8 mouse cellular contexts compared by ENCODE assay signal in genomic region chr2:76405596-76406150, GRCm38 (mm10). TPM values are rescaled to one million over a fixed set of nuclear protein-coding genes. Genes with fewer than 3 reads are reported as not detected.
A peak's percentile ranks its signal among the peaks of the same experiment; 100 is the strongest.
DNase-seq lines count a peak whose midpoint lies in the region; ATAC-seq lines count a peak whose summit lies in the region.

No protein-coding gene starts in this region.

- H3K9me3 ChIP-seq in forebrain, embryonic 15.5 days, result no peaks in the 10 kb centered on the region
- no peaks in the 10 kb centered on the region for H3K9me3 ChIP-seq in limb, embryonic 13.5 days
- H3K9me3 ChIP-seq in neural tube, embryonic 13.5 days, result no peaks in the 10 kb centered on the region

- H3K27me3 ChIP-seq in forebrain, embryonic 15.5 days, result no peaks in the 10 kb centered on the region
- peaks cover 11% of the 10 kb centered on the region for H3K27me3 ChIP-seq in limb, embryonic 13.5 days
- H3K27me3 ChIP-seq in neural tube, embryonic 13.5 days, result peaks cover 15% of the 10 kb centered on the region

- peak overlapping the region; percentile 89 for H3K4me2 ChIP-seq in forebrain, embryonic 15.5 days (replicated peaks)
- peak overlapping the region; percentile 88 for H3K4me2 ChIP-seq in limb, embryonic 13.5 days (replicated peaks)
- peak overlapping the region; percentile 81 for H3K4me2 ChIP-seq in neural tube, embryonic 13.5 days

- H3K36me3 ChIP-seq in forebrain, embryonic 15.5 days, result no peaks in the 10 kb centered on the region
- no peaks in the 10 kb centered on the region for H3K36me3 ChIP-seq in limb, embryonic 13.5 days
- no peaks in the 10 kb centered on the region for H3K36me3 ChIP-seq in neural tube, embryonic 13.5 days

- peak overlapping the region; percentile 93 for H3K9ac ChIP-seq in forebrain, embryonic 15.5 days (replicated peaks)
- H3K9ac ChIP-seq in limb, embryonic 13.5 days, result peak overlapping the region; percentile 89
- H3K9ac ChIP-seq in neural tube, embryonic 13.5 days, result peak overlapping the region; percentile 89

- under 1% methylated on average over 15 of the region's 15 CpGs for WGBS in forebrain, embryonic 15.5 days
- WGBS in limb, embryonic 13.5 days, result 4% methylated on average over 15 of the region's 15 CpGs
- WGBS in neural tube, embryonic 13.5 days, result 3% methylated on average over 15 of the region's 15 CpGs

- H3K4me1 ChIP-seq in brown adipose tissue, adult 24 weeks (ENCODE audit: control insufficient read depth, insufficient read depth, insufficient read length, low read length), result no peaks in the 10 kb centered on the region
- peaks cover 17% of the 10 kb centered on the region for H3K4me1 ChIP-seq in forebrain, embryonic 15.5 days
- peaks cover 16% of the 10 kb centered on the region for H3K4me1 ChIP-seq in limb, embryonic 13.5 days
- H3K4me1 ChIP-seq in neural tube, embryonic 13.5 days (replicated peaks), result peaks cover 20% of the 10 kb centered on the region

- peak; percentile 56 for ATAC-seq in forebrain, embryonic 15.5 days (replicated peaks)
- ATAC-seq in limb, embryonic 13.5 days (ENCODE audit: low FRiP score, low read depth), result no peak; the same call in 1 of the 2 replicates
- ATAC-seq in neural tube, embryonic 13.5 days (ENCODE audit: low read depth), result peak; percentile 64

- H3K4me3 ChIP-seq in brown adipose tissue, adult 24 weeks (ENCODE audit: insufficient read depth, low read depth, low read length), result peak overlapping the region; percentile 86
- peak overlapping the region; percentile 99 for H3K4me3 ChIP-seq in forebrain, embryonic 15.5 days
- peak overlapping the region; percentile 93 for H3K4me3 ChIP-seq in limb, embryonic 13.5 days
- peak overlapping the region; percentile 92 for H3K4me3 ChIP-seq in neural tube, embryonic 13.5 days

- peak; percentile 22 for DNase-seq in layer of hippocampus, adult 11-12 months (ENCODE audit: low spot score)
- no peak for DNase-seq in layer of hippocampus, adult 9-10 months (ENCODE audit: low spot score)
- no peak for DNase-seq in thymus, postnatal 36 days
- DNase-seq in spleen, postnatal 14 days (ENCODE audit: low spot score in 2 of 2), result no peak

- no peak overlapping the region for H3K27ac ChIP-seq in brown adipose tissue, adult 24 weeks (replicated peaks; ENCODE audit: low read depth, low read length)
- H3K27ac ChIP-seq in forebrain, embryonic 15.5 days (replicated peaks), result peak overlapping the region; percentile 84
- H3K27ac ChIP-seq in limb, embryonic 13.5 days, result peak overlapping the region; percentile 72
- peak overlapping the region; percentile 96 for H3K27ac ChIP-seq in neural tube, embryonic 13.5 days (replicated peaks)

RNA-seq across cellular contexts. Expression of gene Osbpl6, which starts 0.6 kb away (rescaled TPM):
- polyA plus RNA-seq in brown adipose tissue, adult 24 weeks (2012; ENCODE audit: insufficient read depth, insufficient read length, missing spikeins), result 5.2 and 5.8 TPM in 2 replicates
- 19.4 and 24.6 TPM in 2 replicates for polyA plus RNA-seq in forebrain, embryonic 15.5 days (2015; fragmentation: Nextera tagmentation; extraction: Ambion mirVana)
- 17.8 and 19.1 TPM in 2 replicates for polyA plus RNA-seq in limb, embryonic 13.5 days (2015; fragmentation: Nextera tagmentation; extraction: Ambion mirVana)
- polyA plus RNA-seq in neural tube, embryonic 13.5 days (2015; fragmentation: Nextera tagmentation; extraction: Ambion mirVana), result 27.2 and 27.7 TPM in 2 replicates

RNA-seq across cellular contexts. Expression of gene Rbm45, which starts 35.9 kb away (rescaled TPM):
- 12.6 and 13.9 TPM in 2 replicates for polyA plus RNA-seq in brown adipose tissue, adult 24 weeks (2012; ENCODE audit: insufficient read depth, insufficient read length, missing spikeins)
- polyA plus RNA-seq in forebrain, embryonic 15.5 days (2015; fragmentation: Nextera tagmentation; extraction: Ambion mirVana), result 18.3 and 19.7 TPM in 2 replicates
- polyA plus RNA-seq in limb, embryonic 13.5 days (2015; fragmentation: Nextera tagmentation; extraction: Ambion mirVana), result 21.0 and 21.3 TPM in 2 replicates
- 20.3 and 21.7 TPM in 2 replicates for polyA plus RNA-seq in neural tube, embryonic 13.5 days (2015; fragmentation: Nextera tagmentation; extraction: Ambion mirVana)

RNA-seq across cellular contexts. Expression of gene Cyct, which starts 45.4 kb away (rescaled TPM):
- not detected in 2 replicates for polyA plus RNA-seq in brown adipose tissue, adult 24 weeks (2012; ENCODE audit: insufficient read depth, insufficient read length, missing spikeins)
- 0.37 TPM in 1 of 2 replicates, not detected in the other for polyA plus RNA-seq in forebrain, embryonic 15.5 days (2015; fragmentation: Nextera tagmentation; extraction: Ambion mirVana)
- not detected in 2 replicates for polyA plus RNA-seq in limb, embryonic 13.5 days (2015; fragmentation: Nextera tagmentation; extraction: Ambion mirVana)
- not detected in 2 replicates for polyA plus RNA-seq in neural tube, embryonic 13.5 days (2015; fragmentation: Nextera tagmentation; extraction: Ambion mirVana)
